Mouse (Mus musculus): ENCODE measurements at regions not wholly inside any gene's neighbourhood (a gene's known extent, or its start where the extent isn't known, plus 50 kb on each side); places are given as distances from the start of the nearest gene placed in this dataset.

- TF ChIP-seq CTCF (IDR thresholded peaks at IDR 0.05; ENCODE audit: borderline replicate concordance, insufficient read depth, low read length), result no peak
- TF ChIP-seq POLR2A (IDR thresholded peaks at IDR 0.05; ENCODE audit: low read depth, low read length), result no peak
These were observed 261.9 kb downstream of the Epha7 start for GRCm38 (mm10) chr4:29074851-29075250.

Data from embryonic fibroblast, embryonic 13.5 days (primary cell).